Mouse (Mus musculus): ENCODE data around the gene Hoxc8.

Hoxc8 gene

DNA sequence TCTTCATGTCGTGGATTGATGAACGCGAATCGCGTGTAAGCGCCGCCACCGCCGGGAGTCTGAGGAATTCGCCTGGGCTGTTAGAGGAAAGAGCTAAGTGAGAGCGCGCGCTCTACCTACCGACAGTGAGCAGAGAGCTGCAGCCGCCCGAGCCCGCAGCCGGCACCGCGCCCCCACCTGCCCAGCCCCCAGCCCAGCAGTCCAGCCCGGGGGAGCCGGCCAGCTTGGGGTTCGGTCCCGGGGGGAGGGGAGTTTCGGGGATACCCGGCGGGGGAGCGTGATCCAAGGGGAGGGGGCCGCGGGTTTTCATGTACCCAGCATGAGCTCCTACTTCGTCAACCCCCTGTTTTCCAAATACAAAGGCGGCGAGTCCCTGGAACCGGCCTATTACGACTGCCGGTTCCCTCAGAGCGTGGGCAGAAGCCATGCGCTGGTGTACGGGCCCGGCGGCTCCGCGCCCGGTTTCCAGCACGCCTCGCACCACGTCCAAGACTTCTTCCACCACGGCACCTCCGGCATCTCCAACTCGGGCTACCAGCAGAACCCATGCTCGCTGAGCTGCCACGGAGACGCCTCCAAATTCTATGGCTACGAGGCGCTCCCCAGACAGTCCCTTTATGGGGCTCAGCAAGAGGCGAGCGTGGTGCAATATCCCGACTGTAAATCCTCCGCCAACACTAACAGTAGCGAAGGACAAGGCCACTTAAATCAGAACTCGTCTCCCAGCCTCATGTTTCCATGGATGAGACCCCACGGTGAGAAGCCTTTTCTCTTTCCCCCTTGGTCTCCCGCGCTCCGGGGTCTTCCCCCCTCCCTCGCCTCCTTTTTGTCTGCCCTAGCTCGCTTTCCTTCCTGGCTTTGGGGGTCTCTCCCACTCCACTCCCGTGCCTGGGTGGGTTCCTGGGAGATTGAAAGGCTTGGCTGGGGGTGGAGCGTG is at the start of gene Hoxc8:
Gene Hoxc8, plus strand, starts transcription at position 147 of the 937 bp plus-strand sequence.
- peak; percentile 70 to 89 for DNase-seq (ENCODE audit: inconsistent age in 2 of 2, low spot score in 1 of 2)

GRCm38 (mm10) chr15:102942739-102943467 is 47.5 kb upstream of the Hoxc8 start:
- DNase-seq (ENCODE audit: inconsistent age in 2 of 2, low spot score in 1 of 2) = peak in 1 of 2 experiments; percentile 41

DNA sequence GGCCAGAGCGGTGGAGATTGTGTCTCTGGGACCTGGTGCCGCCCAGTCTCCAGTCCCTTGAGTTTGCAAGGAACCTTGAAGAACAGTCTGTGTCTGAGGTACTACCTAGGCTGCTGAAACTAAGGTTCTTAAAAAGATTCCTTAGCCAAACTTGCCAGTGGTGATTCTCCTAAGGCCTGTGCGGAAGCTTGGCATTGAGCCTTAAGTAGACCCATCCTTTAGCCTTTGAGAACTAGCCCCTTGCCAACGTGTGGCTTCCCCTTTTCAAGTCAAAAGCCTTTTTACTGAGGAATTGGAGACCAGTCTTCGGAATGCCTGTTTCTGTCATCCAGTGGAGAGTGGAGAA is 47.0 kb upstream of the Hoxc8 start:
- no peak for DNase-seq (ENCODE audit: inconsistent age in 2 of 2, low spot score in 1 of 2)

- no peak for DNase-seq (ENCODE audit: inconsistent age in 2 of 2, low spot score in 1 of 2)
These were observed 45.0 kb upstream of the Hoxc8 start for GRCm38 (mm10) chr15:102945185-102946077.

DNA sequence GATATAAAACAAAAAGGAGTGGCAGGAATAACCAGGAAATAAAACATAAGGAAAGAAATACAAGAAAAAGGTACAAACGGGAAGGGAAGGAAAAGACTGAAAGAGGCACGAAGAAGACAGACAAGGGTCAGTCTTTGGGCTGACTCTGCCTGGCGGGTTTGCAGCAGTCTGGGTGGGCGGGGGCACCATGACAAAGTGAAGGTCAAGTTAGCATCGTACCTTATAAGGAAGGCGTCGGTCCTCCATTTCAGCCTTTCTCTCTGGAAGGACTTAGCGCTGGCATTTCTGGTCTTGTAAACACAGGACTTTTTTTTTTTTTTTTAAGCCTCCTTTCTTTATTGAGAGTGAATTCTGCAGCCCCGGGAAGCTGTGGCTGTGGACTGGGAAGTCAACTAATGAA is 43.1 kb upstream of the Hoxc8 start:
- no peak for DNase-seq (ENCODE audit: inconsistent age in 2 of 2, low spot score in 1 of 2)

DNA sequence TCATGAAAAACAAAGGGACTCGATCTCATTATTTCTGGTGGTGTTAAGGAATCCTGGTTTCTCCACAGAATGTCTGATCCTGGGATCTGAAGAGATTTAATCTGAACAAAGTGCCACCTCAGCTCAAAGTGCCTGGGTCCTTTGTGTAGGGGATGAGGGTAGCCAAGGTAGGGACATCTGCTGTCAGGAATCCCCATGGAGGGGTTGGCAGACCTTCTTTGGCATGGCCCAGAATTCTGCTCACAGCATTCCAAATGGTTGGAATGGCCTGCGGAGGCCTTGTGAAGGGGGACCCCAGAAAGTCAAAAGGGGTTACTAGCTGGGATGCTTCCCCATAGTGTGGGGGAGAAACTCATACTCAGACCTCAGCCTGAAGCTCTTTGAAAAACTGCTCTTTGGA is 41.6 kb upstream of the Hoxc8 start:
- DNase-seq (ENCODE audit: inconsistent age in 2 of 2, low spot score in 1 of 2) = no peak

DNA sequence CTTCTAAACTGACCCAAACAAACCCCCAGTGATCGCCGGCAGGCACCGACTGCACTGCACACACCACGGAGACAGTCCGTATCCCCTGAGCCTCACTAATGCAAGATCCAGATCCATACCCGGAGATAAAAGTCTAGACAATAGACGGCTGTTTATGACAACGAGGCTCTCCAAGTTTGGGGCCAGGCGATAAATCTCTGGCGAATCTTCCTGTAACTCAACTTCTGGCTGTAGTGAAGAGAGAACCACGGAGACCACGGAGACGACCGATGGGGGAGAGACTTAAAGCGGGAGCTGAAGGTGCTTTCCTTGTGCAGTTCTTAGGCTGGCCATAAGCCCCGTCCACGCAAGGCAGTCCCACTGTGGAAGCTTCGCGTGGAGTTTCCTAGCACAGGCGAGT is 40.7 kb upstream of the Hoxc8 start:
- no peak for DNase-seq (ENCODE audit: inconsistent age in 2 of 2, low spot score in 1 of 2)

- DNase-seq (ENCODE audit: inconsistent age in 2 of 2, low spot score in 1 of 2) = no peak
These were observed 39.5 kb upstream of the Hoxc8 start for GRCm38 (mm10) chr15:102950877-102951276.

DNA sequence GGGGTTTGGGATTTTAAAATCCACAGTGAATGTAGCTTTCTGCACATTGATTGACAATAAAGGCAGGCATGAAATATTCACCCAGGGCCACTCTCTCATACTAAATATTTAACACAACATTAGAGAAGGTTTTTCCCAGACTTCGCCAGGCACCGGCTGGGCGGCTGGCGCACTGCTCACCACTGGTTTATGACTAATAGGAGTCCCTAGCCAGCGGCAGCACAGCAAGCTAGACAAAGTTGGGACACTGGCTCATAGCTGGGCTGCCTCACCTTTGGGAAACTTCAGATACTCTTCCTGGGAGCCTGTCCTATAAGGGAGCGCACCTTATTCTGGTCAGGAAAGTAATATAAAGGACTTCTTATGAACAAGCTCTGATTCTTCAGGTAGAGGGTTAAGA is 36.8 kb upstream of the Hoxc8 start:
- no peak for DNase-seq (ENCODE audit: inconsistent age in 2 of 2, low spot score in 1 of 2)

- peak in 1 of 2 experiments; percentile 40 for DNase-seq (ENCODE audit: inconsistent age in 2 of 2, low spot score in 1 of 2)
These were observed 36.0 kb upstream of the Hoxc8 start, which contains the start of gene Hoxc11 for GRCm38 (mm10) chr15:102954192-102955006. Gene Hoxc11 (plus strand): TSS chr15:102954427.

GRCm38 (mm10) chr15:102955007-102955382 is 35.4 kb upstream of the Hoxc8 start:
- no peak for DNase-seq (ENCODE audit: inconsistent age in 2 of 2, low spot score in 1 of 2)

- peak in 1 of 2 experiments; percentile 54 for DNase-seq (ENCODE audit: inconsistent age in 2 of 2, low spot score in 1 of 2)
These were observed 34.4 kb upstream of the Hoxc8 start for GRCm38 (mm10) chr15:102955833-102956640.

DNA sequence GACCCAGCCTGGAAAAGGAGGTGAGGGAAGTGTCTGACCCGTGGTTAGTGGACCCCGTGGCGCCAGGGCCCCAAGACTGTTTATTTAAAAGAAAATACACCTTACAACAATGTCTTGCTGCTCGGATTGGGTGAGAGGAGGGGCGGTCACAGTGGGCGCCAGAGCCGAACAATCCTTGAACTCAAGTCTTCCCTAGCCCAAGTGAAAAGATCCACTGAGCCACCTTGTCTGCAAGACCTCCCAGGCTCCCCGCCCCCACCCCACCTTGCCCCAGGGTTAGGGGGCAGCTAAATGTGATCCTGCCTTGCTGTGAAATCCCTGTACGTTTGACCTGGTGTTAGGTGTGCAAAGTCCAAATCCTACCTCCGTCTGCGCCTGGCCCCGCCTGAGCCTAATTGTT is 33.5 kb upstream of the Hoxc8 start:
- DNase-seq (ENCODE audit: inconsistent age in 2 of 2, low spot score in 1 of 2) = no peak

DNA sequence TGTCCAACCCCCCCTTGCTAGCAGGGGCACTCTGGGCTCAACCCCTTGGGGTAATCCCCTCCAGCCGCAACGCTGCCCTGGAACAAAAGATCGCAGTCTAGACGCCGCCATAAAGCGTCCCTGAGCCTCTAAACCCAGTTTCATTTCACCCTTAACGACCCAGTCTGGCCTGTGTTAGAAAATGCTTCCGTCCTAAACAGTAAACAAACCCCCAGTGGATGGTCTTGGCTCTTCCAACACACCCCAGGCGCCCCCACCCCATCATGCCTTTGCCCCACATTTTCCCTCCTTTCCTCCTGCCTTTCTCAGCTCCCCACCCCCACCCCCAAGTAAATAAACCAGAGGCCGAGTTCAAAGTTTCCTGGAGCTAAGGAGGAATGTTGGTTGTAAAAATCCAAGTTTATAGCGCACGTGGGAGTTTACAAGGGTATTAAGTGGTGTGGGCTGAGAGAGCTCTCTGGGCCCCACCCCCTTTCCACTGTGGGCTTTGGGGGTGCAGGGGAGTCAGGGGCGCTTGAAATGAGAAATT is 30.7 kb upstream of the Hoxc8 start:
- DNase-seq (ENCODE audit: inconsistent age in 2 of 2, low spot score in 1 of 2) = no peak

DNA sequence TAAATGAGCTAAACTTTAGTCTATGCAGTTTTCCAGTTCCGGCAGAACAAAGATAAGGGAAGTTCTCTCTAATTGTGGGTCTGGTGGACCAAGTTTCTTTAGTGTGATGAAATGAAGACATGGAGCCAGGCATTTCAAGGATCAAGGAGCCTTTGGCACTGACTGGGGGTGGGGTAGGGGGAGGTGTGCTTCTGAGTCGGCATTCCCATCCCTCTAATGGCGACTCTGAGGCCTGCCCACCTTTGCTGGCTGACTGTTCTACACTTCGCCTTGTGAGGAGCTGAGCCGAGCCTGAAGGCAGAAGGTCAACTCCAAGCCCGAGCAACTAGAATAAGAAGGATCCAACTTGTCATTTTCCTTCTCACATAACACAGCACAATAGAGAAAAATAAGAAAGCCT is 28.7 kb upstream of the Hoxc8 start:
- no peak for DNase-seq (ENCODE audit: inconsistent age in 2 of 2, low spot score in 1 of 2)

- DNase-seq (ENCODE audit: inconsistent age in 2 of 2, low spot score in 1 of 2) = no peak
These were observed 27.9 kb upstream of the Hoxc8 start for GRCm38 (mm10) chr15:102962492-102962891.

DNA sequence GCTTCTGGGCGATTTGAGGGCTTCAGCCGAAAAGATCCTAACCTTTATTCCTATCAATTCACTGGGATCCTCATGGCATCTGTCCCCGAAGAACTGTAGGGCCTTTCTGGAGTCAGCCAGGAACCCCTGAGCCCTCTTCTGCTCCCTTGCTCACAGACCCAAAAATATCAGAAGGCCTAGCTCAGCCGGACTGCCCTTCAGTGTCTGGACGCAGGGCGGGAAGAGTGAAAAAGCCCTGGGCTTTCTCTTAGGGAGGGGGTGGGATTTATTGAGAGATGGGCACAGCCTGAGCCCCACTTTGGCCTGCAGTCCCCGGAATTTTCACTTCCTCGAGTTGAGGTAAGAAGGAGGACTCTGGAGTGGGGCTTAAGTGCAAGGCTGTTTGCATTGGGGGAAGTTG is 27.1 kb upstream of the Hoxc8 start:
- no peak for DNase-seq (ENCODE audit: inconsistent age in 2 of 2, low spot score in 1 of 2)

DNA sequence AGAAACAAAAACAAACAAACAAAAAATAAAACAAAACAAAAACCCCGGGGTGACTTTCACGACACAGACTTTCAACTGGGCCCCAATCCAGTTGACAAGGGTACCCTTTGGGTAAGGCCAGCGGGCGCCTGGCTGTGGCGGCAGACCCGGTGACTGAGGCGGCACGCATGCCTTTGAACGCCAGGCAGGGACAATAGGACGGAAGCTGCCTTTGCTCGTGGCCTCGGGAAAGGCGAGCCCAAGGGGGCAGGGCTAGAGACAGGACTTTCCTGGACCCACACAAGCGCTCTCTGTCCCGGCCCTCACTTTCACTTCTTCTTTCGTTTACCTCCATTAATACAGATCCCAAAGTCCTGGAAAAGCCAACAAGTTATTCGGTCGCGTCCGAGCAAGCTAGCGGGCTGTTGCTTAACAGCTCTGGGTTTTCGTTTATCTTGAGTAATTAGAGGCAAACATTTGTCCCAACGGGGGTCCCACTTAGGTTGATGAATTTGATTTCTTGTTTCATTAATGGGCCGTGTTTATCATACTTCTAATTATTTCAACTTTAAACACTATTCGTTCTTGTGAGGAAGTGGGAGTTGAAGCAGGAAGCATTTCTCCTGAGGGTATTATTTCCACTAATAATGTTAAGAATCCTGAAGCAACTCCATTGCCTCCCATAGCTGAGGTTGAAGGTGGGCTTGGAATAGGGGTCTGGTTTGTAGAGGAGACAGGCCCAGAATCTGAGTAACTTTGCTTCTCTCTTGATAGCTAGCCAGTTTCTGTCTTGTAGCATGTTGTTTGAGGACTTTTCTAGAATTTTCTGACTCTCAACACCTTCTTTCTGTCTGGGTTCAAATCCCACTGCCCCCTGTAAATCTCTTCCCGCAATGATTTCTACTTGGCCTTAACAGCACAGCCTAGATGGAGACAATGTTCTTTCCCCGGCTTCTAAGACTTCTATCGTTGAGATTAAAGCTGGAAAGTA is 26.5 kb upstream of the Hoxc8 start:
- peak in 1 of 2 experiments; percentile 54 for DNase-seq (ENCODE audit: inconsistent age in 2 of 2, low spot score in 1 of 2)

Measured in adrenal gland, adult (tissue).